Mouse (Mus musculus) MEL (cell line): Measurements from ENCODE around the gene Dock3. TPM values are rescaled to one million over a fixed set of nuclear protein-coding genes. Genes with fewer than 3 reads are reported as not detected.

Experiments used
- DNase-seq: peaks from one replicate; pipeline ENCODE4 v3.0.0; 2011; ENCODE audit warnings: low read depth, low spot score
- H3K27ac ChIP-seq: 2 replicates; pipeline ENCODE4 v1.5.1; 2012; ENCODE audit warnings: low read depth, mild to moderate bottlenecking, control low read depth, low read length, moderate library complexity; ENCODE audit not compliant: control insufficient read depth
- H3K27me3 ChIP-seq, 2 experiments: fragments of 150-350 bp in 1 of 2; sonication (generic) in 1 of 2; 2 replicates each; pipeline ENCODE4 v1.6.1; 2012; ENCODE audit warnings: low read length in 2 of 2, mild to moderate bottlenecking in 2 of 2, improper control_type of control experiment in 1 of 2, moderate library complexity in 1 of 2; ENCODE audit not compliant: insufficient read depth in 2 of 2, control insufficient read depth in 1 of 2
- H3K36me3 ChIP-seq, 2 experiments: 2 replicates each; pipeline ENCODE4 v1.6.1; 2012 to 2014; ENCODE audit warnings: low read length in 2 of 2, improper control_type of control experiment in 1 of 2, inconsistent platforms in 1 of 2, mild to moderate bottlenecking in 1 of 2; ENCODE audit not compliant: insufficient read depth in 2 of 2, control insufficient read depth in 1 of 2
- H3K4me1 ChIP-seq, 2 experiments: fragments of 150-350 bp in 1 of 2; sonication (generic) in 1 of 2; 2 replicates each; pipeline ENCODE4 v1.6.1; 2012; ENCODE audit warnings: low read length in 2 of 2, improper control_type of control experiment in 1 of 2, mild to moderate bottlenecking in 1 of 2; ENCODE audit not compliant: insufficient read depth in 2 of 2, control insufficient read depth in 1 of 2
- H3K4me3 ChIP-seq, 2 experiments: fragments of 150-350 bp in 1 of 2; sonication (generic) in 1 of 2; 2 replicates each; pipeline ENCODE4 v1.5.1; 2012; ENCODE audit warnings: low read depth in 2 of 2, low read length in 2 of 2, mild to moderate bottlenecking in 2 of 2, moderate library complexity in 2 of 2, control low read depth in 1 of 2, improper control_type of control experiment in 1 of 2; ENCODE audit not compliant: control insufficient read depth in 1 of 2, insufficient read depth in 1 of 2
- H3K79me2 ChIP-seq: 2 replicates; pipeline ENCODE4 v1.6.1; 2012; ENCODE audit warnings: mild to moderate bottlenecking, low read length, moderate library complexity; ENCODE audit not compliant: control insufficient read depth, poor library complexity, insufficient read depth
- H3K9ac ChIP-seq: 2 replicates; pipeline ENCODE4 v1.6.1; 2012; ENCODE audit warnings: low read depth, mild to moderate bottlenecking, control low read depth, low read length, moderate library complexity; ENCODE audit not compliant: control insufficient read depth, poor library complexity, severe bottlenecking
- H3K9me3 ChIP-seq: fragments of 150-350 bp; sonication (generic); replicated peaks from 2 replicates; pipeline ENCODE4 v1.6.1; 2012; ENCODE audit warnings: mild to moderate bottlenecking, low read length, improper control_type of control experiment, moderate library complexity; ENCODE audit not compliant: insufficient read depth
- CHD2 ChIP-seq: IDR thresholded peaks from 2 replicates; pipeline ENCODE4 v1.6.1; 2011; ENCODE audit warnings: low read length, improper control_type of control experiment
- ETS1 ChIP-seq: IDR thresholded peaks from 2 replicates; pipeline ENCODE4 v1.6.1; 2012; ENCODE audit warnings: low read depth, mild to moderate bottlenecking, inconsistent platforms, low read length, improper control_type of control experiment, moderate library complexity
- MAX ChIP-seq: IDR thresholded peaks from 2 replicates; pipeline ENCODE4 v1.6.1; 2011; ENCODE audit warnings: low read length, improper control_type of control experiment
- MAZ ChIP-seq: IDR thresholded peaks from 2 replicates; pipeline ENCODE4 v1.6.1; 2012; ENCODE audit warnings: low read depth, mild to moderate bottlenecking, inconsistent platforms, low read length, improper control_type of control experiment
- MEF2A ChIP-seq: IDR thresholded peaks from 2 replicates; pipeline ENCODE4 v1.6.1; 2014; ENCODE audit warnings: low read depth, mild to moderate bottlenecking, inconsistent platforms, low read length, improper control_type of control experiment; ENCODE audit not compliant: poor library complexity, insufficient replicate concordance, severe bottlenecking; ENCODE audit errors: extremely low read depth
- MYB ChIP-seq: IDR thresholded peaks from 2 replicates; pipeline ENCODE4 v1.6.1; 2011; ENCODE audit warnings: mild to moderate bottlenecking, low read depth, low read length, improper control_type of control experiment
- MYC ChIP-seq: IDR thresholded peaks from 2 replicates; pipeline ENCODE4 v1.6.1; 2011; ENCODE audit warnings: low read depth, mild to moderate bottlenecking, low read length, improper control_type of control experiment, moderate library complexity
- SIN3A ChIP-seq: IDR thresholded peaks from 2 replicates; pipeline ENCODE4 v1.6.1; 2012; ENCODE audit warnings: low read length, improper control_type of control experiment, inconsistent platforms
- TAL1 ChIP-seq: IDR thresholded peaks from 2 replicates; pipeline ENCODE4 v1.6.1; 2012; ENCODE audit warnings: mild to moderate bottlenecking, inconsistent platforms, low read length, moderate library complexity, mixed read lengths
- TBP ChIP-seq: IDR thresholded peaks from 2 replicates; pipeline ENCODE4 v1.8.0; 2011; ENCODE audit warnings: low read depth, low read length, improper control_type of control experiment
- UBTF ChIP-seq: IDR thresholded peaks from 2 replicates; pipeline ENCODE4 v1.6.1; 2012; ENCODE audit warnings: low read depth, mild to moderate bottlenecking, inconsistent platforms, low read length, improper control_type of control experiment, moderate library complexity, borderline replicate concordance; ENCODE audit not compliant: insufficient read depth
- ZKSCAN1 ChIP-seq: IDR thresholded peaks from 2 replicates; pipeline ENCODE4 v1.6.1; 2012; ENCODE audit warnings: low read depth, mild to moderate bottlenecking, inconsistent platforms, low read length, improper control_type of control experiment, moderate library complexity
- polyA plus RNA-seq, 2 experiments: library from polyadenylated mRNA; stranded (reverse) in 1 of 2; unstranded in 1 of 2; fragments of >175 nt in 1 of 2; fragments of >200 nt in 1 of 2; gene quantifications; 2 replicates each; pipeline versions ENCODE4 v1.2.1 to v1.2.4; 2012; ENCODE audit warnings: low replicate concordance in 2 of 2, low read depth in 1 of 2; ENCODE audit not compliant: insufficient read length in 2 of 2, insufficient read depth in 1 of 2, missing spikeins in 1 of 2
- total RNA-seq: library from RNA; depleted of rRNA; stranded (reverse); fragments of 300-350 nt; gene quantifications from 2 replicates; pipeline ENCODE4 v1.2.3, GENCODE M21; 2012

Dock3 gene
- total and polyA plus RNA-seq, 3 experiments, result 0.03 to 0.08 TPM; not detected in 1

- TF ChIP-seq TAL1 (no peak), MAZ (0 out of 2 replicates have a peak, but pooled peaks have one; percentile 47), MYC (peak; percentile 92), TBP (peak; percentile 80)
Observed at GRCm38 (mm10) chr9:106891829-106892551, 339.7 kb downstream of the Dock3 start, which contains the start of gene Manf (continued).

GRCm38 (mm10) chr9:106891341-106891741 is 340.4 kb downstream of the Dock3 start:
- 0 out of 4 replicates have a peak, but pooled peaks cover 0 to under 1% of the 10 kb centered on the region in 2 experiments for H3K27me3 ChIP-seq
- peak overlapping the region; percentile 54 for H3K27ac ChIP-seq
- TF ChIP-seq ZKSCAN1 (no peak), SIN3A (no peak), TAL1 (no peak), MYC (peak; percentile 47; the same call in 1 of the 2 replicates), MEF2A (no peak), UBTF (no peak), MAX (0 out of 2 replicates have a peak, but pooled peaks have one; percentile 44), ETS1 (0 out of 2 replicates have a peak, but pooled peaks have one; percentile 2)
- TF ChIP-seq, all 39 proteins: peak for 3
- peak overlapping the region; percentile 87 for H3K9ac ChIP-seq
- H3K79me2 ChIP-seq, result peaks cover 32% of the 10 kb centered on the region
- H3K4me3 ChIP-seq, result peak overlapping the region; percentile 95 to 96
- peaks cover 3 to 26% of the 10 kb centered on the region in 2 experiments for H3K36me3 ChIP-seq
- DNase-seq, result peak; percentile 61
- H3K9me3 ChIP-seq, result no peaks in the 10 kb centered on the region
- H3K4me1 ChIP-seq, result peaks cover 6 to 24% of the 10 kb centered on the region in 2 experiments; a peak in 3 of 4 replicates

- TF ChIP-seq MYB (no peak), CHD2 (no peak), TAL1 (no peak), ETS1 (no peak), MAX (0 out of 2 replicates have a peak, but pooled peaks have one; percentile 2)
- Histone ChIP-seq H3K27ac (no peak overlapping the region; the same call in 1 of the 2 replicates), H3K4me1 (peaks cover 6 to 26% of the 10 kb centered on the region in 2 experiments)
Observed at GRCm38 (mm10) chr9:106890496-106891240, 341.0 kb downstream of the Dock3 start.

More at GRCm38 (mm10) chr9:106890496-106891240, 341.0 kb downstream of the Dock3 start:
- Histone ChIP-seq H3K36me3 (peaks cover 3 to 26% of the 10 kb centered on the region in 2 experiments), H3K4me3 (peak overlapping the region; percentile 95 to 96), H3K27me3 (no peaks in the 10 kb centered on the region), H3K9ac (peak overlapping the region; percentile 87), H3K79me2 (peaks cover 39% of the 10 kb centered on the region), H3K9me3 (no peaks in the 10 kb centered on the region)
- no peak for DNase-seq
